Mouse (Mus musculus) heart, embryonic 11.5 days (tissue): ENCODE results near the gene Dchs2. TPM values are rescaled to one million over a fixed set of nuclear protein-coding genes. Genes with fewer than 3 reads are reported as not detected.

ENCODE experiments used
- ATAC-seq: fragments of 200-750 bp; cut with Nextera tagmentation; replicated peaks from 2 replicates; pipeline ENCODE4 v1.8.0; 2017; ENCODE audit warnings: moderate library complexity; ENCODE audit not compliant: insufficient number of reproducible peaks, low FRiP score, low TSS enrichment
- H3K27ac ChIP-seq: fragments of 300-500 bp; sonication (generic); 2 replicates; pipeline ENCODE4 v1.5.1; 2014; ENCODE audit warnings: mild to moderate bottlenecking, low read depth, low read length
- H3K27me3 ChIP-seq: fragments of 300-500 bp; sonication (generic); 2 replicates; pipeline ENCODE4 v1.6.1; 2014; ENCODE audit warnings: mild to moderate bottlenecking, low read length, mixed read lengths; ENCODE audit not compliant: control insufficient read depth, insufficient read depth
- H3K36me3 ChIP-seq: fragments of 300-500 bp; sonication (generic); 2 replicates; pipeline ENCODE4 v1.6.1; 2014; ENCODE audit warnings: mild to moderate bottlenecking, low read length, moderate library complexity, mixed read lengths; ENCODE audit not compliant: control insufficient read depth, insufficient read depth
- H3K4me1 ChIP-seq: fragments of 300-500 bp; sonication (generic); 2 replicates; pipeline ENCODE4 v1.6.1; 2014; ENCODE audit warnings: low read length; ENCODE audit not compliant: control insufficient read depth, insufficient read depth
- H3K4me2 ChIP-seq: fragments of 300-500 bp; sonication (generic); 2 replicates; pipeline ENCODE4 v1.6.1; 2014; ENCODE audit warnings: mild to moderate bottlenecking, moderate library complexity
- H3K4me3 ChIP-seq: fragments of 300-500 bp; sonication (generic); 2 replicates; pipeline ENCODE4 v1.5.1; 2014; ENCODE audit warnings: low read depth, low read length
- H3K9ac ChIP-seq: fragments of 300-500 bp; sonication (generic); 2 replicates; pipeline ENCODE4 v1.6.1; 2014; ENCODE audit warnings: mild to moderate bottlenecking, low read depth, low read length, moderate library complexity
- H3K9me3 ChIP-seq: fragments of 300-500 bp; sonication (generic); replicated peaks from 2 replicates; pipeline ENCODE4 v1.6.1; 2016; ENCODE audit warnings: low read length; ENCODE audit not compliant: control insufficient read depth
- WGBS: fragments of 180-500 bp; shearing (Covaris S2); extraction: QIAGEN DNeasy Blood & Tissue Kit; methylation state at CpG from one replicate; pipeline ENCODE4 v1.1.7; 2014; ENCODE audit not compliant: insufficient replicate concordance; 5-methylcytosine and 5-hydroxymethylcytosine counted together
- polyA plus RNA-seq: library from polyadenylated mRNA; unstranded; fragments of >200 nt; fragmentation: Nextera tagmentation; extraction: Ambion mirVana; gene quantifications from 2 replicates; pipeline ENCODE4 v1.2.1, GENCODE M21; 2014

Dchs2 gene
- polyA plus RNA-seq, 1 experiment from 2014 or later = 0.16 TPM

- Histone ChIP-seq H3K4me2 (no peak overlapping the region), H3K4me1 (peaks cover 13% of the 10 kb centered on the region; the same call in 1 of the 2 replicates), H3K36me3 (no peaks in the 10 kb centered on the region), H3K9ac (no peak overlapping the region), H3K27ac (no peak overlapping the region), H3K9me3 (no peaks in the 10 kb centered on the region), H3K4me3 (no peak overlapping the region), H3K27me3 (no peaks in the 10 kb centered on the region)
- no peak for ATAC-seq
- WGBS = 56% methylated on average over 5 of the region's 5 CpGs
These were observed 84.2 kb downstream of the Dchs2 start for GRCm38 (mm10) chr3:83211939-83212338.

GRCm38 (mm10) chr3:83212578-83212977 is 84.8 kb downstream of the Dchs2 start:
- no peaks in the 10 kb centered on the region for H3K36me3 ChIP-seq
- peaks cover 13% of the 10 kb centered on the region; the same call in 1 of the 2 replicates for H3K4me1 ChIP-seq
- no peaks in the 10 kb centered on the region for H3K9me3 ChIP-seq
- no peak overlapping the region for H3K4me3 ChIP-seq
- no peak overlapping the region for H3K9ac ChIP-seq
- ATAC-seq = no peak
- no peak overlapping the region for H3K27ac ChIP-seq
- WGBS = 69% methylated on average over 7 of the region's 7 CpGs
- H3K27me3 ChIP-seq = no peaks in the 10 kb centered on the region
- H3K4me2 ChIP-seq = no peak overlapping the region

- Histone ChIP-seq H3K9me3 (no peaks in the 10 kb centered on the region), H3K27ac (no peak overlapping the region), H3K27me3 (no peaks in the 10 kb centered on the region), H3K9ac (no peak overlapping the region), H3K4me1 (no peaks in the 10 kb centered on the region), H3K4me3 (no peak overlapping the region), H3K36me3 (no peaks in the 10 kb centered on the region), H3K4me2 (no peak overlapping the region)
- WGBS = 71% methylated on average over 4 of the region's 4 CpGs
- ATAC-seq = no peak
These were observed 90.3 kb downstream of the Dchs2 start for GRCm38 (mm10) chr3:83218059-83218458.

GRCm38 (mm10) chr3:83220101-83220500 is 92.4 kb downstream of the Dchs2 start:
- H3K9me3 ChIP-seq = no peaks in the 10 kb centered on the region
- H3K4me3 ChIP-seq = no peak overlapping the region
- no peak overlapping the region for H3K9ac ChIP-seq
- no peaks in the 10 kb centered on the region for H3K36me3 ChIP-seq
- H3K4me2 ChIP-seq = no peak overlapping the region
- no peak overlapping the region for H3K27ac ChIP-seq
- WGBS = 83% methylated on average over 2 of the region's 2 CpGs
- ATAC-seq = no peak
- H3K27me3 ChIP-seq = no peaks in the 10 kb centered on the region
- H3K4me1 ChIP-seq = no peaks in the 10 kb centered on the region

- ATAC-seq = no peak
- WGBS = 46% methylated on average over 5 of the region's 5 CpGs
- Histone ChIP-seq H3K27ac (no peak overlapping the region), H3K4me1 (no peaks in the 10 kb centered on the region), H3K36me3 (no peaks in the 10 kb centered on the region), H3K9me3 (no peaks in the 10 kb centered on the region), H3K4me2 (no peak overlapping the region), H3K9ac (no peak overlapping the region), H3K4me3 (no peak overlapping the region), H3K27me3 (no peaks in the 10 kb centered on the region)
These were observed 94.4 kb downstream of the Dchs2 start for GRCm38 (mm10) chr3:83222125-83222524.

- Histone ChIP-seq H3K4me3 (no peak overlapping the region), H3K27me3 (no peaks in the 10 kb centered on the region), H3K27ac (no peak overlapping the region), H3K9me3 (no peaks in the 10 kb centered on the region), H3K9ac (no peak overlapping the region), H3K4me2 (no peak overlapping the region), H3K36me3 (no peaks in the 10 kb centered on the region), H3K4me1 (no peaks in the 10 kb centered on the region)
- ATAC-seq = no peak
- 67% methylated on average over 9 of the region's 9 CpGs for WGBS
These were observed 100.6 kb downstream of the Dchs2 start for GRCm38 (mm10) chr3:83228383-83228782.

GRCm38 (mm10) chr3:83230326-83230725 is 102.6 kb downstream of the Dchs2 start:
- no peaks in the 10 kb centered on the region for H3K9me3 ChIP-seq
- no peak overlapping the region for H3K4me3 ChIP-seq
- ATAC-seq = no peak
- H3K4me2 ChIP-seq = no peak overlapping the region
- no peaks in the 10 kb centered on the region for H3K36me3 ChIP-seq
- H3K4me1 ChIP-seq = no peaks in the 10 kb centered on the region
- H3K9ac ChIP-seq = no peak overlapping the region
- 84% methylated on average over 2 of the region's 2 CpGs for WGBS
- no peak overlapping the region for H3K27ac ChIP-seq
- no peaks in the 10 kb centered on the region for H3K27me3 ChIP-seq

GRCm38 (mm10) chr3:83234457-83234856 is 106.7 kb downstream of the Dchs2 start:
- Histone ChIP-seq H3K4me3 (no peak overlapping the region), H3K9me3 (no peaks in the 10 kb centered on the region), H3K27ac (no peak overlapping the region), H3K4me2 (no peak overlapping the region), H3K9ac (no peak overlapping the region), H3K36me3 (no peaks in the 10 kb centered on the region), H3K4me1 (no peaks in the 10 kb centered on the region), H3K27me3 (no peaks in the 10 kb centered on the region)
- 0 out of 2 replicates have a peak, but pooled peaks have one; percentile 22 for ATAC-seq
- 51% methylated on average over 4 of the region's 4 CpGs for WGBS

- WGBS = 83% methylated on average over 5 of the region's 5 CpGs
- H3K4me3 ChIP-seq = no peak overlapping the region
- no peaks in the 10 kb centered on the region for H3K27me3 ChIP-seq
- no peak overlapping the region for H3K4me2 ChIP-seq
- H3K27ac ChIP-seq = no peak overlapping the region
- H3K36me3 ChIP-seq = no peaks in the 10 kb centered on the region
- H3K9me3 ChIP-seq = no peaks in the 10 kb centered on the region
- no peak overlapping the region for H3K9ac ChIP-seq
- no peaks in the 10 kb centered on the region for H3K4me1 ChIP-seq
- ATAC-seq = no peak
These were observed 107.3 kb downstream of the Dchs2 start for GRCm38 (mm10) chr3:83235061-83235460.
